Mouse (Mus musculus) central nervous system, embryonic 18 days (tissue): Measurements from ENCODE around the gene Lrrc19. TPM values are rescaled to one million over a fixed set of nuclear protein-coding genes. Genes with fewer than 3 reads are reported as not detected.

Experiments used
- polyA plus RNA-seq: library from polyadenylated mRNA; depleted of rRNA; stranded (reverse); fragments of >200 nt; gene quantifications from 2 replicates; pipeline ENCODE4 v1.2.3, GENCODE M21; 2012; rRNA removed

Gene Lrrc19
- polyA plus RNA-seq = not detected in 2 replicates

GRCm38 (mm10) chr4:94649920-94650319 lies at the start of gene Lrrc19:
Gene Lrrc19, minus strand, starts transcription at chr4:94650144.

GRCm38 (mm10) chr4:94613972-94614626 lies 35.8 kb downstream of the Lrrc19 start, which contains the start of gene Ift74:
Gene Ift74, plus strand, starts transcription at chr4:94614491.

GRCm38 (mm10) chr4:94603031-94603629 lies 46.8 kb downstream of the Lrrc19 start, which contains the start of gene Plaa:
Gene Plaa, minus strand, starts transcription at chr4:94603244.

Other genes with a start within 250 kb of the Lrrc19 start
- not detected in 2 replicates for gene Gm10306, start 93.6 kb downstream of the Lrrc19 start, polyA plus RNA-seq
- 12.3 and 14.5 TPM in 2 replicates for gene Caap1, start 93.3 kb downstream of the Lrrc19 start, polyA plus RNA-seq
- gene Plaa, start 46.9 kb downstream of the Lrrc19 start, polyA plus RNA-seq = 47.2 and 50.5 TPM in 2 replicates
- gene Ift74, start 35.7 kb downstream of the Lrrc19 start, polyA plus RNA-seq = 13.8 and 15.6 TPM in 2 replicates
- 6.9 and 7.2 TPM in 2 replicates for gene Tek, start 89.1 kb upstream of the Lrrc19 start, polyA plus RNA-seq